Mouse (Mus musculus): ENCODE measurements around the gene Retsat. TPM values are rescaled to one million over a fixed set of nuclear protein-coding genes. Genes with fewer than 3 reads are reported as not detected.

The Retsat gene
- polyA plus RNA-seq, 1 experiment, result 64.5 TPM

Other genes starting within 250 kb of the Retsat start
- gene Tmem150a, start 243.0 kb upstream of the Retsat start, polyA plus RNA-seq (2012; rRNA removed), result 19.0 and 23.6 TPM in 2 replicates
- 142 and 189 TPM in 2 replicates for gene Rnf181, start 231.5 kb upstream of the Retsat start, polyA plus RNA-seq (2012; rRNA removed)
- 14.8 and 17.5 TPM in 2 replicates for gene Vamp5, start 218.0 kb upstream of the Retsat start, polyA plus RNA-seq (2012; rRNA removed)
- 159 and 190 TPM in 2 replicates for gene Vamp8, start 207.8 kb upstream of the Retsat start, polyA plus RNA-seq (2012; rRNA removed)
- gene Ggcx, start 184.2 kb upstream of the Retsat start, polyA plus RNA-seq (2012; rRNA removed), result 26.9 and 27.5 TPM in 2 replicates
- gene Mat2a, start 158.9 kb upstream of the Retsat start, polyA plus RNA-seq (2012; rRNA removed), result 177 and 192 TPM in 2 replicates
- 3.3 and 3.7 TPM in 2 replicates for gene Sh2d6, start 76.8 kb upstream of the Retsat start, polyA plus RNA-seq (2012; rRNA removed)
- 138 TPM in 2 replicates for gene Capg, start 54.1 kb upstream of the Retsat start, polyA plus RNA-seq (2012; rRNA removed)
- 29.9 and 32.8 TPM in 2 replicates for gene Elmod3, start 62 bp upstream of the Retsat start, polyA plus RNA-seq (2012; rRNA removed)
- gene Tgoln1, start 18.5 kb downstream of the Retsat start, polyA plus RNA-seq (2012; rRNA removed), result 66.5 and 75.6 TPM in 2 replicates
- gene Tcf7l1, start 190.8 kb downstream of the Retsat start, polyA plus RNA-seq (2012; rRNA removed), result 14.4 and 24.1 TPM in 2 replicates